Mouse (Mus musculus): ENCODE results near the gene Fhl4.

The Fhl4 gene

DNA sequence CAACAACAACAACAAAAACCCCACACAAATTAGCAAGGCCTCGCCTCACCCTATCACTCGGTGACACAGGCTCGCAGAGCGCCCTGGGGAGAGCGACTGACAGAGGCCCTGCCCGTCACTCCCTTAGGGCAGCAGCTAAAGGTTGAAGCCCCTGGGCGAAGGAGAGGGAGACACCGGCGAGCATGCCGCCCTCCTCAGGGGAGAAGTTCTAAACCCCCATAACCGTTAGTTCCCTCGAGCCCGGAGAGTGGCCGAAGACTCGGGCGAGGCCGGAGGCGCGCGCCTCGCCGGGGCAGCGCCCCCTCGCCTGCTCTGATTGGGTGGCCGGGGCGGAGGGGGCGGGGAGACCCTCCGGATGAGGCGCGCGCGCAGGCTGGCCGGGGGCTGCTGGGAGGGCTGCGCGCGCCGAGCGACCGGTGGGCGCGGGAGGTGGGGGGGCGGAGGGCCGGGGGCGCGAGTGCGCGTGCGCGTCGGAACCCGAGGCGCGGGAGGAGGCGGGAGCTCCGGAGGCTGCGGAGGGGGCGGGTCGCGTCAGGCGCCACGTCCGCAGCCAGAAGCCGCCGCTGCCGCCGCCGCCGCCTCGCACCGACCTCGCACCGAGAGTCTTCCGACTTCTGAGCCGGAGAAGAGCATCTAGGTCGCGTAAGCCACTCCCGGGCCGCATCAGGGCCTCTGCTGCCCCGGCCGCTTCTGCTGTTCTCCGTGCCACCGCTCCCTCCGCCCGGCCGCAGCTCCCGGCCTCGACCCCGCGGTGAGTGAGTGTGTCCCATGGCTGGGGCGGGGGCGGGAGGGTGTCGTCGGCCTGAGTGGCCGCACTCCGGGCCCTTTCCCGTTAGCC, at the start of gene Fhl4, which contains the start of gene Tmem263:
Gene Fhl4 (minus strand): TSS at position 249 of the 838 bp plus-strand sequence.
Gene Tmem263 (plus strand): TSS at position 381 of the 838 bp plus-strand sequence.
- peak; percentile 69 to 80 for DNase-seq

GRCm38 (mm10) chr10:85149226-85149625, 46.9 kb upstream of the Fhl4 start:
- DNase-seq = no peak

GRCm38 (mm10) chr10:85146282-85146681, 44.0 kb upstream of the Fhl4 start:
- peak; percentile 38 to 42 for DNase-seq

- DNase-seq = no peak
Measured at GRCm38 (mm10) chr10:85141465-85141864, 39.2 kb upstream of the Fhl4 start.

DNA sequence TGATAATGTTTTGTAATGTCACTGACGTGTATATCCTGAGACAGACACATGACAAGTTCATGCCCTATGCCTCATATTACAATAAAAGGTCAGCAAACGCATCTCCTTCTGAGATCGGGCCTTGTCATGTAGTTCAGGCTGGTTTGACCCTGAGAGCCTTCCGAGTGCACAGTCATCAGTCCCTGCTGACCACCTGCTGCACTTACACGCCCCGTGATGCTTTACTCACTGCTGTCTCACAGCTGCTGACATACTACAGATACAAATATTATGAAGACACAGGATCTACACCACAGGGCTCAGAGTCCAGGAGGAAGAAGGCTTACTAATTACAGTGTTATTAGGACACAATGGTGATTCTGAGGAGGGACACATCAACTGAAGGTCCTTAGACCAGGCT, 34.3 kb upstream of the Fhl4 start:
- DNase-seq = no peak

GRCm38 (mm10) chr10:85128453-85128852, 26.2 kb upstream of the Fhl4 start:
- DNase-seq = peak in 1 of 2 experiments; percentile 13

DNA sequence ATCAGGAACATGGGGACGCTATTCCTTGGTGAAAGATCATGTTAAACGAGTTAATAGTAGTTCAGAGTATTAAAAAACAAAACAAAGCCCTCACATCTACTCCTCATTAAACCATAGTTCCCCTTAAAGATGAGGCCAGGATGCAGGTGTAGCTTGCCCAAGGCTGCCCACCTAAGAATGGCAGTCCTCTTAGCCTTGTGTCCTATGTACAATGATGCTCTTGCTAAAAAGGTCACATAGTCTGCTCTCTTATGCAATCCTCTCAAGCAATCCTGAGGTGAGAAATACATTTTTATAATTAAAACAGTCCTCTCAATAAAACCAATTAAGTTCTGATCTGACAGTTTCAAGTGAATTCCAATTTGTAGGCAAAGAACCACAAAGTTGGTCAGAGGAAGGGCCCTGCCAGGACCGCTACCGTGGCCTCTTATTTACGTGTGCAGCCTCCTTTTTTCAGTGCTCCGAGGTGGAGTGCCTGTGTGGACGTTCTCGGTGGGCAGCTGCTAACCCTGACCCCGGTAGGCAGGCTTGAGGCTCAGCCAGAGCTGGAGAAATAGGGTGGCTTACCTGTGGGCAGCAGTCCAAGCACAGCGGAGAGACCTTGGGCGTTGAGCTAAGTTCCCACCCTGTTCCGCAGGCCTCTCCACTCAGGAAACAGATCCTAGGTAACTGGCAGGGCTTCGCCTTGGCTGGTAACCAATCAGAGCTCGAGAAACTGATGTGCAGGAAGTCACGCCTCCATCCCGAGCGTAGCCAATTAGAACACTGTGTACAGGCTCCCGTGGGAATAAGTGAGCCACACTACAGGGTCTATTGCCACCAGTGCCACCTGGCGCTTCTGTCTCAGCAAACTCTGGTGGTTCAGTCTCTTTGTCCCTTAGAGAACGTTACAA, 25.3 kb upstream of the Fhl4 start, which contains the start of gene Mterf2:
Gene Mterf2 (minus strand): TSS at position 633 of the 893 bp plus-strand sequence.
- DNase-seq = peak; percentile 95 to 97

DNA sequence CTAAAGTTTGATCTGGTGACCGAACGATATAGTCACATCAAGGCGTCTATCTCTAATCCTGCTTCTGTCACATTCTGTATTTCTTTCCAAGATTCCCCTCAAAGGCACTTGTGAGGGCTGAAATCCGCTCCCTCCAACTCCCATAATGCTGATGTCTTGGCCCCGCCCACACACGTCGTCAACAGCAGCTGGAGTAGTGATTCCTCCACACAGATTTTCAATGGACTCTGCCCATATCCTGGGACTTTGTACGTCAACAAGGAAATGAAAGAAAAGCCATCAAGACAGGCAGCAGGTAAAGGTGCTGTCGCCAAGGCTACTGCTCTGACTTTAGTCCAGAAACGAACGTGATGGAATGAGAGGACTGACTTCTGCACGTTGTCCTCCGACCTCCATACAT, 22.9 kb upstream of the Fhl4 start:
- DNase-seq = no peak

DNA sequence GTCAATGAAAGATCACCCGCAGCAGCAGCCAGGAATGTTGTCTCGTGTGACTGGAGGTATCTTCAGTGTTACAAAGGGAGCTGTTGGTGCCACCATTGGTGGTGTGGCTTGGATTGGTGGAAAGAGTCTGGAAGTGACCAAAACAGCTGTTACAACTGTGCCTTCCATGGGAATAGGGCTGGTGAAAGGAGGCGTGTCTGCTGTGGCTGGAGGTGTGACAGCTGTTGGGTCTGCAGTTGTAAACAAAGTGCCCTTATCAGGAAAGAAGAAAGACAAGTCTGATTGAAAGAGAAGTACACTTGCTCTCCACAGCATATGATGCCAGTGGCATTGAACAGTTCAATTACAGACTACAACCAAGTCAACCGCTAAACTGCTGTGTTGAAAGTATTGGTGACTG, 12.1 kb upstream of the Fhl4 start:
- DNase-seq = no peak

DNA sequence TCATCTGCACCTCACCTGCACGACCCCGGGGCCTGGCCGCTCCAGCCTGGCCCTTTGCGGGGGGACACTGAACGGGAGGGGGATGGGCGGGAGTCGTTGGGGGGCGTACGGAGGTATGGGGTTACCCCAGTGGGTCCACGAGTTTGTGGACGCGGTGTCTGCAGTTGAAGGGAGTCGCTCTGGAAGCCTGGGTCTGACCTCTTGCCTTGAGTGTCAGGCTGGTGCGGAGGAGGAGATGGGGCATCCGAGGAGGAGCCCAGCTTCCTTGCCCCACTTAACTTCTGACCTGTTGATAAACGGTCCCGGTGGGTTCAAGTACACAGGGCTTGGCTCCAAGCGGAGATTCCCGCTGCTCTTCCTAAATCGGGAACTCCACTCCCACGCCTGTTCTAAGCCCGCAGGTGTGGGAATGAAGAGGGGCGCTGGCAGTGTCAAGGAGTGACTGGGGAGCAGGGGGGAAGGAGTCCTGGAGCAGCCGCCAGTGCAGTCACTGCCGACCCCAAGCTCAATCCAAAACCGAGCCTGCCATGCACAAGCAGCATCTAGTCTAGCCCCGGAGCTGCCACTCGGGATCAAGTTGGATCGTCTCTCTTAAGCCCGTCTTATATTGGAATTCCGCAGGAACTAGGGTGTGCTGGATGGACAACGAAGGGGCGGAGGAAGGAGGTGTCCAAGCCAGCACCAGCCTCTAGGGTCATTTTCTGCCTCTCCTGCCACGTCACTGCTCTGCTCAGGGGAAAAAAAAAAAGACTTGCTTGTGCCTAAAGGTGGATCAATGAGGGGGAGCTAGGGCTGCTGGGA, 990 bp upstream of the Fhl4 start:
- peak; percentile 11 to 30 for DNase-seq

GRCm38 (mm10) chr10:85101841-85102240, 454 bp downstream of the Fhl4 start:
- no peak for DNase-seq

GRCm38 (mm10) chr10:85071605-85072152, 30.6 kb downstream of the Fhl4 start:
- DNase-seq = no peak

DNA sequence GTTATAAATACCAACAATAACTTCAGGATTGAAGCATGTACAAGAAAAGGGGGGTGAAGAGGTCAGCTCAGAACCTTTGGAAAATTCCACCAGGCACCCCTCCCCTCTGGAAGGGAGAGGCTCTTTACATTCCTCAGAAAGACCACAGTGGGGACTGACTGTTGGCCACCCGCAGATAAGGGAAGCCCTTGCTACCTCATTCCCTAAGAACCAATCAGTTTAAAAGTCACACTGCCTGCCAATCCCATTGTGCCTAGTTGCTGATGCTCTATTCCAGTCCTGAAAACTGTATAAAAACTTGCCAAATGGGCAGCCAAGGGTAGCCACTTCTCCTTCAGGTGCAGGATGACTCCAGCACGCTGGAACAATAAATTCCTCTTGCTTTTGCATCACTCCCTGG, 47.4 kb downstream of the Fhl4 start:
- DNase-seq = no peak

DNA sequence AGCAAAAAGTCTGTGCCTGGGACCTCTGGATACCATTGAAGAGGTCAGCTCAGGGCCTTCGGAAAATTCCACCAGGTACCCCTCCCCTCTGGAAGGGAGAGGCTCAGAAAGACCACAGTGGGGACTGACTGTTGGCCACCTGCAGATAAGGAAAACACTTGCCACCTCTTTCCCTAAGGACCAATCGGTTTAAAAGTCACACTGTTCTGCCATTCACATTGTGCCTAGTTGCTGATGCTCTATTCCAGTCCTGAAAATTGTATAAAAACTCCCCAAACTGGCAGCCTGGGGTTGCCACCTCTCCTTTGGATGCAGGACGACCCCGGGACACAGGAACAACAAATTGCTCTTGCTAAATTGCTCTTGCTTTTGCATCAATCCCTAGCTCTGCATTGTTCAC, 49.8 kb downstream of the Fhl4 start:
- no peak for DNase-seq

GRCm38 (mm10) chr10:85050668-85051208, 51.6 kb downstream of the Fhl4 start:
- no peak for DNase-seq

DNA sequence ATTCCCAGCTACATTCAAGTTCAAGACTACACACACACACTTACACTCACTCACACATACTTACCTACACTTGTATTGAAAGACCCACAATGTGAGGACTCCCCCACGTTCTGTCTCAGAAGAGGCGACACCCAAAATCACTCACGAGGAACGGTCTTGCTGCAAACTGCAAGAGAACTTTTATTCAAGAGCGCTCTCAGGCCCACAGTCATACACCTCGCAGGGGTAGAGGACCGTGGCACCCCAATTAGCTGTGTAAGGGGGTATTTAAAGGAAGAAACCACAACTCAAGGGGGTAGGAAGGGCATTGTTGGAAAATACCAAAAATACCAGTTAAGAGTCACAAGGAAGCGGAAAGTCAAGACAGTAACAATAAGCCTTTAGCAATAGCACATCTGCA, 54.3 kb downstream of the Fhl4 start:
- no peak for DNase-seq

- peak in 1 of 2 experiments; percentile 45 for DNase-seq
Measured at GRCm38 (mm10) chr10:85046585-85046984, 55.7 kb downstream of the Fhl4 start.
